Mouse (Mus musculus): ENCODE results near the gene Tsr2. TPM values are rescaled to one million over a fixed set of nuclear protein-coding genes. Genes with fewer than 3 reads are reported as not detected.

Gene Tsr2
- 35.2 and 41.0 TPM in 2 replicates for polyA plus RNA-seq (2016; fragmentation: Nextera tagmentation; extraction: Ambion mirVana)

GRCm38 (mm10) chrX:151096171-151097058 is at the start of gene Tsr2:
Gene Tsr2, minus strand, starts transcription at chrX:151096543.
- peak; percentile 93 for ATAC-seq (ENCODE audit: low FRiP score)
- Histone ChIP-seq H3K4me2 (replicated peaks) (peak within 1 kb of the TSS; percentile 56), H3K9me3 (replicated peaks) (no peaks in the 10 kb centered on the region), H3K4me3 (peak within 1 kb of the TSS; percentile 64), H3K27me3 (no peaks in the 10 kb centered on the region), H3K27ac (peak within 1 kb of the TSS; percentile 23; the same call in 1 of the 2 replicates), H3K36me3 (no peaks in the 10 kb centered on the region), H3K9ac (peak within 1 kb of the TSS; percentile 67), H3K4me1 (0 out of 2 replicates have a peak, but pooled peaks cover 2% of the 10 kb centered on the region)
- 31% methylated on average over 35 of the region's 35 CpGs for WGBS

- Histone ChIP-seq H3K9me3 (replicated peaks) (no peaks in the 10 kb centered on the region), H3K27me3 (no peaks in the 10 kb centered on the region), H3K27ac (no peak overlapping the region), H3K4me2 (replicated peaks) (peak overlapping the region; percentile 13; the same call in 1 of the 2 replicates), H3K4me1 (no peaks in the 10 kb centered on the region), H3K36me3 (no peaks in the 10 kb centered on the region), H3K4me3 (no peak overlapping the region), H3K9ac (no peak overlapping the region)
- 30% methylated on average over 10 of the region's 10 CpGs for WGBS
- no peak for ATAC-seq (ENCODE audit: low FRiP score)
Observed at GRCm38 (mm10) chrX:151132785-151133184, 36.4 kb upstream of the Tsr2 start.

GRCm38 (mm10) chrX:151130493-151130892 is 34.1 kb upstream of the Tsr2 start:
- Histone ChIP-seq H3K4me2 (replicated peaks) (no peak overlapping the region), H3K9me3 (replicated peaks) (no peaks in the 10 kb centered on the region), H3K27ac (no peak overlapping the region), H3K4me1 (no peaks in the 10 kb centered on the region), H3K9ac (no peak overlapping the region), H3K4me3 (no peak overlapping the region), H3K36me3 (no peaks in the 10 kb centered on the region), H3K27me3 (no peaks in the 10 kb centered on the region)
- WGBS, result 85% methylated on average over 3 of the region's 3 CpGs
- ATAC-seq (ENCODE audit: low FRiP score), result no peak

- no peak overlapping the region for H3K4me2 ChIP-seq (replicated peaks)
- no peaks in the 10 kb centered on the region for H3K36me3 ChIP-seq
- 61% methylated on average over 2 of the region's 2 CpGs for WGBS
- no peaks in the 10 kb centered on the region for H3K27me3 ChIP-seq
- no peak overlapping the region for H3K4me3 ChIP-seq
- H3K27ac ChIP-seq, result no peak overlapping the region
- no peaks in the 10 kb centered on the region for H3K4me1 ChIP-seq
- H3K9me3 ChIP-seq (replicated peaks), result no peaks in the 10 kb centered on the region
- ATAC-seq (ENCODE audit: low FRiP score), result no peak
- no peak overlapping the region for H3K9ac ChIP-seq
Observed at GRCm38 (mm10) chrX:151123933-151124332, 27.6 kb upstream of the Tsr2 start.

GRCm38 (mm10) chrX:151117432-151117831 is 21.1 kb upstream of the Tsr2 start:
- Histone ChIP-seq H3K9me3 (replicated peaks) (no peaks in the 10 kb centered on the region), H3K4me1 (no peaks in the 10 kb centered on the region), H3K4me3 (no peak overlapping the region), H3K9ac (no peak overlapping the region), H3K27ac (no peak overlapping the region), H3K4me2 (replicated peaks) (no peak overlapping the region), H3K27me3 (no peaks in the 10 kb centered on the region), H3K36me3 (no peaks in the 10 kb centered on the region)
- no peak for ATAC-seq (ENCODE audit: low FRiP score)
- WGBS, result 6% methylated on average over 2 of the region's 2 CpGs

GRCm38 (mm10) chrX:151116795-151117194 is 20.5 kb upstream of the Tsr2 start:
- no peak overlapping the region for H3K4me3 ChIP-seq
- H3K9ac ChIP-seq, result no peak overlapping the region
- H3K27me3 ChIP-seq, result no peaks in the 10 kb centered on the region
- H3K4me1 ChIP-seq, result no peaks in the 10 kb centered on the region
- H3K4me2 ChIP-seq (replicated peaks), result no peak overlapping the region
- H3K36me3 ChIP-seq, result no peaks in the 10 kb centered on the region
- H3K27ac ChIP-seq, result no peak overlapping the region
- no peak; the same call in 1 of the 2 replicates for ATAC-seq (ENCODE audit: low FRiP score)
- no peaks in the 10 kb centered on the region for H3K9me3 ChIP-seq (replicated peaks)
- WGBS, result 13% methylated on average over 7 of the region's 7 CpGs

- ATAC-seq (ENCODE audit: low FRiP score), result no peak
- H3K4me1 ChIP-seq, result no peaks in the 10 kb centered on the region
- H3K27ac ChIP-seq, result no peak overlapping the region
Observed at GRCm38 (mm10) chrX:151107301-151108067, 11.1 kb upstream of the Tsr2 start.

GRCm38 (mm10) chrX:151087418-151087817 is 8.9 kb downstream of the Tsr2 start:
- peaks cover 3% of the 10 kb centered on the region; the same call in 1 of the 2 replicates for H3K27me3 ChIP-seq
- H3K4me2 ChIP-seq (replicated peaks), result no peak overlapping the region
- H3K9ac ChIP-seq, result no peak overlapping the region
- no peaks in the 10 kb centered on the region for H3K4me1 ChIP-seq
- peaks cover 33% of the 10 kb centered on the region; the same call in 1 of the 2 replicates for H3K36me3 ChIP-seq
- no peaks in the 10 kb centered on the region for H3K9me3 ChIP-seq (replicated peaks)
- 59% methylated on average over 1 of the region's 1 CpGs for WGBS
- H3K4me3 ChIP-seq, result no peak overlapping the region
- ATAC-seq (ENCODE audit: low FRiP score), result no peak
- H3K27ac ChIP-seq, result no peak overlapping the region

More at GRCm38 (mm10) chrX:151107301-151108067, 11.1 kb upstream of the Tsr2 start:
- Histone ChIP-seq H3K27me3 (0 out of 2 replicates have a peak, but pooled peaks cover 5% of the 10 kb centered on the region), H3K4me2 (replicated peaks) (no peak overlapping the region), H3K4me3 (no peak overlapping the region), H3K36me3 (no peaks in the 10 kb centered on the region), H3K9me3 (replicated peaks) (no peaks in the 10 kb centered on the region), H3K9ac (no peak overlapping the region)
- WGBS, result 54% methylated on average over 7 of the region's 7 CpGs

GRCm38 (mm10) chrX:151085599-151085998 is 10.7 kb downstream of the Tsr2 start:
- Histone ChIP-seq H3K9ac (no peak overlapping the region), H3K4me1 (no peaks in the 10 kb centered on the region), H3K4me2 (replicated peaks) (no peak overlapping the region), H3K27me3 (peaks cover 3% of the 10 kb centered on the region; the same call in 1 of the 2 replicates), H3K4me3 (no peak overlapping the region), H3K27ac (no peak overlapping the region), H3K9me3 (replicated peaks) (no peaks in the 10 kb centered on the region), H3K36me3 (peaks cover 36% of the 10 kb centered on the region)
- ATAC-seq (ENCODE audit: low FRiP score), result no peak
- WGBS, result 87% methylated on average over 2 of the region's 2 CpGs

- Histone ChIP-seq H3K27ac (no peak overlapping the region), H3K4me2 (replicated peaks) (no peak overlapping the region), H3K4me1 (no peaks in the 10 kb centered on the region), H3K27me3 (no peaks in the 10 kb centered on the region), H3K4me3 (no peak overlapping the region), H3K9me3 (replicated peaks) (no peaks in the 10 kb centered on the region), H3K36me3 (peaks cover 16% of the 10 kb centered on the region; the same call in 1 of the 2 replicates), H3K9ac (no peak overlapping the region)
- WGBS, result 58% methylated on average over 4 of the region's 4 CpGs
- ATAC-seq (ENCODE audit: low FRiP score), result no peak
Observed at GRCm38 (mm10) chrX:151076941-151077485, 19.3 kb downstream of the Tsr2 start.

- Histone ChIP-seq H3K9ac (no peak overlapping the region), H3K4me3 (no peak overlapping the region), H3K9me3 (replicated peaks) (no peaks in the 10 kb centered on the region), H3K4me1 (no peaks in the 10 kb centered on the region), H3K27ac (no peak overlapping the region), H3K36me3 (peaks cover 22% of the 10 kb centered on the region; the same call in 1 of the 2 replicates), H3K4me2 (replicated peaks) (no peak overlapping the region), H3K27me3 (no peaks in the 10 kb centered on the region)
- ATAC-seq (ENCODE audit: low FRiP score), result no peak
- 92% methylated on average over 5 of the region's 5 CpGs for WGBS
Observed at GRCm38 (mm10) chrX:151076007-151076406, 20.3 kb downstream of the Tsr2 start.

- Histone ChIP-seq H3K9ac (no peak overlapping the region), H3K4me1 (no peaks in the 10 kb centered on the region), H3K4me3 (no peak overlapping the region), H3K27ac (no peak overlapping the region), H3K27me3 (no peaks in the 10 kb centered on the region), H3K4me2 (replicated peaks) (no peak overlapping the region), H3K9me3 (replicated peaks) (no peaks in the 10 kb centered on the region), H3K36me3 (peaks cover 33% of the 10 kb centered on the region; the same call in 1 of the 2 replicates)
- WGBS, result 98% methylated on average over 5 of the region's 5 CpGs
- no peak for ATAC-seq (ENCODE audit: low FRiP score)
Observed at GRCm38 (mm10) chrX:151067876-151068275, 28.5 kb downstream of the Tsr2 start.

All from hindbrain, embryonic 12.5 days (tissue).